Mouse (Mus musculus) naive thymus-derived CD4-positive, alpha-beta T cell, adult 2 months (primary cell): ENCODE measurements around the gene Foxl1.

Experiments
- DNase-seq: peaks from one replicate; pipeline ENCODE4 v3.0.0-alpha.2; 2011; ENCODE audit warnings: low read depth

Gene Foxl1

GRCm38 (mm10) chr8:121170116-121170515 lies 42.4 kb downstream of the Foxl1 start:
- no peak for DNase-seq

- no peak for DNase-seq
Observed at GRCm38 (mm10) chr8:121170626-121171552, 43.1 kb downstream of the Foxl1 start.

GRCm38 (mm10) chr8:121172567-121172966 lies 44.8 kb downstream of the Foxl1 start:
- no peak for DNase-seq

- no peak for DNase-seq
Observed at GRCm38 (mm10) chr8:121174178-121174577, 46.4 kb downstream of the Foxl1 start.

- DNase-seq, result no peak
Observed at GRCm38 (mm10) chr8:121174721-121175539, 47.2 kb downstream of the Foxl1 start.

- DNase-seq, result no peak
Observed at GRCm38 (mm10) chr8:121175540-121176090, 47.9 kb downstream of the Foxl1 start.

GRCm38 (mm10) chr8:121176291-121176690 lies 48.6 kb downstream of the Foxl1 start:
- no peak for DNase-seq
